Mouse (Mus musculus) induced T-regulatory cell, adult 2 months (primary cell): ENCODE measurements around the gene Mief2.

Experiments used
- DNase-seq: peaks from one replicate; pipeline ENCODE4 v3.0.0-alpha.2; 2012; ENCODE audit warnings: low read depth

Mief2 gene

GRCm38 (mm10) chr11:60728260-60728761, at the start of gene Mief2:
Gene Mief2 (plus strand): TSS chr11:60728398.
- peak; percentile 96 for DNase-seq

GRCm38 (mm10) chr11:60696165-60696564, 32.0 kb upstream of the Mief2 start:
- DNase-seq, result peak; percentile 40

- peak; percentile 71 for DNase-seq
Measured at GRCm38 (mm10) chr11:60697561-60697960, 30.6 kb upstream of the Mief2 start.

- peak; percentile 48 for DNase-seq
Measured at GRCm38 (mm10) chr11:60698806-60699523, 29.2 kb upstream of the Mief2 start.

- peak; percentile 91 for DNase-seq
Measured at GRCm38 (mm10) chr11:60699524-60700075, 28.6 kb upstream of the Mief2 start, which contains the start of gene Llgl1. Gene Llgl1 (plus strand): TSS chr11:60699723.

GRCm38 (mm10) chr11:60700320-60701185, 27.6 kb upstream of the Mief2 start:
- peak; percentile 24 for DNase-seq

GRCm38 (mm10) chr11:60701611-60702010, 26.6 kb upstream of the Mief2 start:
- DNase-seq, result no peak

- peak; percentile 75 for DNase-seq
Measured at GRCm38 (mm10) chr11:60703131-60703530, 25.1 kb upstream of the Mief2 start.

- DNase-seq, result no peak
Measured at GRCm38 (mm10) chr11:60704023-60704880, 23.9 kb upstream of the Mief2 start.

GRCm38 (mm10) chr11:60705255-60705654, 22.9 kb upstream of the Mief2 start:
- no peak for DNase-seq

GRCm38 (mm10) chr11:60706076-60706475, 22.1 kb upstream of the Mief2 start:
- no peak for DNase-seq

- DNase-seq, result no peak
Measured at GRCm38 (mm10) chr11:60706696-60707480, 21.3 kb upstream of the Mief2 start.

GRCm38 (mm10) chr11:60707672-60708071, 20.5 kb upstream of the Mief2 start:
- no peak for DNase-seq

GRCm38 (mm10) chr11:60708631-60709030, 19.6 kb upstream of the Mief2 start:
- DNase-seq, result no peak

- DNase-seq, result no peak
Measured at GRCm38 (mm10) chr11:60709481-60710465, 18.4 kb upstream of the Mief2 start.

GRCm38 (mm10) chr11:60711218-60711617, 17.0 kb upstream of the Mief2 start:
- no peak for DNase-seq

- DNase-seq, result no peak
Measured at GRCm38 (mm10) chr11:60712040-60712439, 16.2 kb upstream of the Mief2 start.

GRCm38 (mm10) chr11:60712639-60713255, 15.5 kb upstream of the Mief2 start:
- DNase-seq, result no peak

- DNase-seq, result no peak
Measured at GRCm38 (mm10) chr11:60715833-60716232, 12.4 kb upstream of the Mief2 start.
